In genomic region chr2:65415294-65415693, GRCm38 (mm10) we compare ENCODE assay signal across 10 mouse cellular contexts. TPM values are rescaled to one million over a fixed set of nuclear protein-coding genes. Genes with fewer than 3 reads are reported as not detected.
A peak's percentile ranks its signal among the peaks of the same experiment; 100 is the strongest.
DNase-seq lines count a peak whose midpoint lies in the region; ATAC-seq and TF ChIP-seq lines count a peak whose summit lies in the region.
"Had no signal": no experiment of that assay in that cellular context is flagged by ENCODE, and none has a peak within 500 bp of the region (broad histone marks: within the 10 kb centered on the region; RNA-seq: fewer than 3 reads in every experiment).

No protein-coding gene starts in this region.

- no peak for DNase-seq in heart, postnatal 25 days (ENCODE audit: low spot score)
- no peak for DNase-seq in CH12.LX (ENCODE audit: extremely low read depth)
- no peak for DNase-seq in midbrain, embryonic 10.5 days (ENCODE audit: low spot score)
- DNase-seq in adrenal gland, adult (ENCODE audit: inconsistent age in 2 of 2, low spot score in 1 of 2): no peak
- no peak for DNase-seq in spleen, postnatal 36 days (ENCODE audit: low spot score in 2 of 2)
- no peak for DNase-seq in cerebellum, postnatal 4 days (ENCODE audit: low spot score in 2 of 2)
- DNase-seq: liver, embryonic 13.5 days had no signal

- ATAC-seq in heart, embryonic 13.5 days (ENCODE audit: extremely low read depth, insufficient number of reproducible peaks, low FRiP score, low TSS enrichment): no peak
- 0 out of 2 replicates have a peak, but pooled peaks have one; percentile 11 for ATAC-seq in forebrain, embryonic 15.5 days (replicated peaks)

- no peak overlapping the region for H3K4me3 ChIP-seq in heart, embryonic 13.5 days
- no peak overlapping the region for H3K4me3 ChIP-seq in CH12.LX (replicated peaks in 1 of 3; ENCODE audit: low read depth in 2 of 3, low read length in 2 of 3, poor library complexity in 1 of 3)
- peak overlapping the region; percentile 36 for H3K4me3 ChIP-seq in forebrain, embryonic 15.5 days
- H3K4me3 ChIP-seq in midbrain, embryonic 10.5 days: peak overlapping the region; percentile 49
- H3K4me3 ChIP-seq: liver, embryonic 13.5 days had no signal

- no peak for TF ChIP-seq EP300 in CH12.LX (IDR thresholded peaks at IDR 0.05; ENCODE audit: low read length)

- intact Hi-C loops in heart, postnatal 25 days (cut with DNase I): no loop called here

- peaks cover 7% of the 10 kb centered on the region; the same call in 1 of the 2 replicates for H3K9me3 ChIP-seq in heart, embryonic 13.5 days
- H3K9me3 ChIP-seq in CH12.LX (replicated peaks; ENCODE audit: low read length): peaks cover 7% of the 10 kb centered on the region
- H3K9me3 ChIP-seq in forebrain, embryonic 15.5 days: peaks cover 5% of the 10 kb centered on the region; the same call in 1 of the 2 replicates
- H3K9me3 ChIP-seq in midbrain, embryonic 10.5 days (replicated peaks): peaks cover 4% of the 10 kb centered on the region; the same call in 1 of the 2 replicates
- H3K9me3 ChIP-seq: liver, embryonic 13.5 days had no signal

- no peak overlapping the region for H3K27ac ChIP-seq in heart, embryonic 13.5 days (replicated peaks)
- H3K27ac ChIP-seq in CH12.LX (ENCODE audit: insufficient read depth, low read depth): no peak overlapping the region
- H3K27ac ChIP-seq in forebrain, embryonic 15.5 days (replicated peaks): peak overlapping the region; percentile 89
- H3K27ac ChIP-seq in midbrain, embryonic 10.5 days (replicated peaks): peak overlapping the region; percentile 90
- H3K27ac ChIP-seq: liver, embryonic 13.5 days had no signal

- in situ Hi-C loops in CH12.LX (cut with MboI; ENCODE audit: low pct_ligation_motif_present, low pct_unique_long_range_greater_than_20kb, low sequenced_read_pairs): loop anchor here (5.0 kb wide), 1 partner anchor 142 kb away; no protein-coding TSS in a partner anchor

- no peaks in the 10 kb centered on the region for H3K27me3 ChIP-seq in heart, embryonic 13.5 days (replicated peaks)
- no peaks in the 10 kb centered on the region for H3K27me3 ChIP-seq in CH12.LX (replicated peaks)
- no peaks in the 10 kb centered on the region for H3K27me3 ChIP-seq in forebrain, embryonic 15.5 days
- no peaks in the 10 kb centered on the region for H3K27me3 ChIP-seq in midbrain, embryonic 10.5 days (ENCODE audit: low read depth, poor library complexity, severe bottlenecking)
- H3K27me3 ChIP-seq: liver, embryonic 13.5 days had no signal

- H3K4me2 ChIP-seq in heart, embryonic 13.5 days: peak overlapping the region; percentile 81
- H3K4me2 ChIP-seq in CH12.LX (ENCODE audit: insufficient read depth, low read depth, poor library complexity, severe bottlenecking): peak overlapping the region; percentile 100; the same call in 1 of the 2 replicates
- H3K4me2 ChIP-seq in forebrain, embryonic 15.5 days (replicated peaks): peak overlapping the region; percentile 60

- H3K4me1 ChIP-seq in heart, embryonic 13.5 days: peaks cover 6% of the 10 kb centered on the region; the same call in 1 of the 2 replicates
- H3K4me1 ChIP-seq in CH12.LX (ENCODE audit: control insufficient read depth in 1 of 2, insufficient read depth in 2 of 2): peaks cover 0 to 3% of the 10 kb centered on the region in 2 experiments; a peak in 2 of 4 replicates
- peaks cover 17% of the 10 kb centered on the region for H3K4me1 ChIP-seq in forebrain, embryonic 15.5 days
- peaks cover 31% of the 10 kb centered on the region for H3K4me1 ChIP-seq in midbrain, embryonic 10.5 days
- H3K4me1 ChIP-seq: liver, embryonic 13.5 days had no signal

- 11% methylated on average over 2 of the region's 2 CpGs for WGBS in heart, embryonic 13.5 days
- 3% methylated on average over 2 of the region's 2 CpGs for WGBS in forebrain, embryonic 15.5 days
- 2% methylated on average over 2 of the region's 2 CpGs for WGBS in midbrain, embryonic 10.5 days

- no peak for TF ChIP-seq RAD21 in CH12.LX (IDR thresholded peaks at IDR 0.05; ENCODE audit: low read depth, low read length)

- no peaks in the 10 kb centered on the region for H3K79me2 ChIP-seq in CH12.LX (replicated peaks; ENCODE audit: control insufficient read depth, extremely low read depth, insufficient read depth, poor library complexity, severe bottlenecking)

- no peak for TF ChIP-seq CTCF in CH12.LX (conservative IDR thresholded peaks at IDR 0.05 in 1 of 2, IDR thresholded peaks at IDR 0.05 in 1 of 2; ENCODE audit: low read depth in 2 of 2, low read length in 2 of 2)

- dilution Hi-C loops in CH12.LX (cut with MboI; ENCODE audit: extremely low pct_ligation_motif_present, extremely low pct_unique_long_range_greater_than_20kb, low sequenced_read_pairs): no loop called here

- no peak overlapping the region for H3K9ac ChIP-seq in heart, embryonic 13.5 days
- no peak overlapping the region for H3K9ac ChIP-seq in CH12.LX (ENCODE audit: insufficient read depth, low read depth)
- no peak overlapping the region for H3K9ac ChIP-seq in forebrain, embryonic 15.5 days (replicated peaks)
- H3K9ac ChIP-seq: liver, embryonic 13.5 days had no signal

- no peak for TF ChIP-seq POLR2A in CH12.LX (IDR thresholded peaks at IDR 0.05; ENCODE audit: low read depth, low read length)

- H3K36me3 ChIP-seq in heart, embryonic 13.5 days: no peaks in the 10 kb centered on the region
- H3K36me3 ChIP-seq in CH12.LX (replicated peaks in 1 of 2; ENCODE audit: control insufficient read depth in 1 of 2, insufficient read depth in 1 of 2, low read length in 1 of 2): no peaks in the 10 kb centered on the region
- no peaks in the 10 kb centered on the region for H3K36me3 ChIP-seq in forebrain, embryonic 15.5 days
- H3K36me3 ChIP-seq in midbrain, embryonic 10.5 days: no peaks in the 10 kb centered on the region
- H3K36me3 ChIP-seq: liver, embryonic 13.5 days had no signal

TF ChIP-seq in CH12.LX, 34 proteins besides CTCF, POLR2A, EP300 and RAD21:
- TF ChIP-seq ZKSCAN1 (IDR thresholded peaks at IDR 0.05; ENCODE audit: borderline replicate concordance, low read depth, low read length) (no peak), KAT2A (IDR thresholded peaks at IDR 0.05; ENCODE audit: insufficient replicate concordance, low read length) (no peak), POLR2AphosphoS2 (IDR thresholded peaks at IDR 0.05; ENCODE audit: low read depth, low read length) (no peak)

RNA-seq across cellular contexts. Expression of gene Slc38a11, which starts 51.5 kb away (rescaled TPM):
- polyA plus RNA-seq in heart, embryonic 13.5 days (2015; fragmentation: Nextera tagmentation; extraction: Ambion mirVana): 0.11 TPM in 1 of 2 replicates, not detected in the other
- total RNA-seq in heart, postnatal 25 days (2021): 1 to 10 TPM; 1.4 to 1.5 TPM
- not detected in 2 replicates for total RNA-seq in CH12.LX (2012; rRNA removed)
- not detected in 2 replicates for total RNA-seq in CH12.LX (2014; rRNA removed)
- not detected in 2 replicates for polyA plus RNA-seq in CH12.LX (2012; ENCODE audit: insufficient read length, low read depth)
- polyA plus RNA-seq in forebrain, embryonic 15.5 days (2015; fragmentation: Nextera tagmentation; extraction: Ambion mirVana): 0.91 and 1.2 TPM in 2 replicates
- 0.28 and 0.48 TPM in 2 replicates for polyA plus RNA-seq in midbrain, embryonic 10.5 days (2016; fragmentation: Nextera tagmentation; extraction: Ambion mirVana)
- polyA plus RNA-seq: embryonic facial prominence, embryonic 11.5 days; liver, embryonic 13.5 days had no signal

Comparison
In these comparisons a context has a peak if more than half of its experiments do, and no peak if none do; other contexts are left out.
1. H3K27ac ChIP-seq: peak in forebrain, embryonic 15.5 days (single experiment) and midbrain, embryonic 10.5 days (single experiment); none in heart, embryonic 13.5 days (single experiment) and CH12.LX (single experiment).
2. H3K4me3 ChIP-seq: peak in forebrain, embryonic 15.5 days (single experiment) and midbrain, embryonic 10.5 days (single experiment); none in heart, embryonic 13.5 days (single experiment) and CH12.LX (0 of 3).
3. Peak in every context shown above with its lines, with median percentiles within 50 percentile points of each other: H3K4me2 ChIP-seq.